Mouse (Mus musculus): Measurements from ENCODE around the gene Kcnq1. TPM values are rescaled to one million over a fixed set of nuclear protein-coding genes. Genes with fewer than 3 reads are reported as not detected.

The Kcnq1 gene
- total and polyA plus RNA-seq, 3 experiments = 0.63 to 0.96 TPM; not detected in 1

DNA sequence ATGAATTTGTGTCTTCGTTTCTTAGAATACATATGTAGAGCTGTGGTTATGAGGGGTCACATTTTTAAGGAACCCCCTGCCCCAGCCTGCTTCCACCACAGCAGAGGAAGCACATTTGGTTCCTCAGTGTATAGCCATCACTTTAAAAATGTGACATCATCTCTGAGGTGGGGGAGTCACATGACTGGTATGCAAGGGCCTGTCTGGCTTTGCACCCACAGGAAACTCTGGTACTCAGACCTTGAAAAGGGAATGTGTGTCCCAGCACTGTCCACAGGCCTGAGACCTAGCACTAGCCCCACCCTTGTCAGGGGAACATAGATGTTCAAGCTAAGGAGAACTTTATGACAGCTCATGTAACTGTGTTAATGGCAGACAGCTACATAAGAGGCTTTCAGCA, 243.7 kb downstream of the Kcnq1 start:
- Histone ChIP-seq H3K27me3 (ENCODE audit: control insufficient read depth in 1 of 2, insufficient read depth in 2 of 2, low read length in 2 of 2) (peaks cover 1 to 6% of the 10 kb centered on the region in 2 experiments; a peak in 3 of 4 replicates), H3K36me3 (ENCODE audit: control insufficient read depth in 1 of 2, insufficient read depth in 2 of 2, low read length in 2 of 2) (no peaks in the 10 kb centered on the region), H3K4me3 (ENCODE audit: control insufficient read depth in 1 of 2, insufficient read depth in 1 of 2, low read depth in 2 of 2, low read length in 2 of 2) (no peak overlapping the region), H3K27ac (ENCODE audit: control insufficient read depth, low read depth, low read length) (no peak overlapping the region), H3K9ac (ENCODE audit: control insufficient read depth, low read depth, low read length, poor library complexity, severe bottlenecking) (no peak overlapping the region), H3K79me2 (ENCODE audit: control insufficient read depth, insufficient read depth, low read length, poor library complexity) (no peaks in the 10 kb centered on the region), H3K4me1 (ENCODE audit: control insufficient read depth in 1 of 2, insufficient read depth in 2 of 2, low read length in 2 of 2) (no peaks in the 10 kb centered on the region), H3K9me3 (replicated peaks; ENCODE audit: insufficient read depth, low read length) (no peaks in the 10 kb centered on the region)
- DNase-seq (ENCODE audit: low read depth, low spot score) = no peak
- TF ChIP-seq MXI1 (IDR thresholded peaks at IDR 0.05; ENCODE audit: low read depth, low read length) (no peak), CTCF (IDR thresholded peaks at IDR 0.05 in 2 of 3, conservative IDR thresholded peaks at IDR 0.05 in 1 of 3; ENCODE audit: control insufficient read depth in 1 of 3, insufficient read depth in 1 of 3, low read depth in 2 of 3, low read length in 3 of 3, poor library complexity in 1 of 3, severe bottlenecking in 1 of 3) (no peak), POLR2AphosphoS5 (IDR thresholded peaks at IDR 0.05; ENCODE audit: borderline replicate concordance, low read depth, low read length) (no peak), HCFC1 (IDR thresholded peaks at IDR 0.05; ENCODE audit: low read depth, low read length) (no peak), RAD21 (IDR thresholded peaks at IDR 0.05; ENCODE audit: low read depth, low read length) (no peak), USF1 (IDR thresholded peaks at IDR 0.05; ENCODE audit: low read depth, low read length) (no peak), BHLHE40 (IDR thresholded peaks at IDR 0.05; ENCODE audit: borderline replicate concordance, low read depth, low read length) (no peak), CHD1 (IDR thresholded peaks at IDR 0.05; ENCODE audit: low read depth, low read length) (no peak)

DNA sequence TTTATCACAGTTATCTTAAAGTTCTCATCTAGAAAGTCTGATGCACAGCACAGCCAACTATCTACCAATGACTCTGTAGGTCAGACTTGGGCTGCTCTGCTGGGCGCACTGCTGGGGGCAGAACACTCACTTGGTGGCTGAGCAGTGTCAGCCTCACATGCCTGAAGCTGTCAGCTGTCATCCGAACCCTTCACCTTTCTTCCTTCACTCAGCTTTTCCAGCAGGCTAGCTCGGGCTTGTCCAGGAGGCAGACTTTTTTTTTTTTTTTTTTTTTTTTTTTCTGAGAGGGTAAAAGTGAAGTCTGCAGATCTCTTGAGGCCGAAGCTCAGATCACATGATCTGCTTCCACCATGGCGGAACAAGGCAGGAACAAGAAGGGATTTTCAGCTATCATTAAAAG, 249.7 kb downstream of the Kcnq1 start:
- H3K4me1 ChIP-seq (ENCODE audit: control insufficient read depth in 1 of 2, insufficient read depth in 2 of 2, low read length in 2 of 2) = no peaks in the 10 kb centered on the region
- no peaks in the 10 kb centered on the region for H3K9me3 ChIP-seq (replicated peaks; ENCODE audit: insufficient read depth, low read length)
- H3K27me3 ChIP-seq (ENCODE audit: control insufficient read depth in 1 of 2, insufficient read depth in 2 of 2, low read length in 2 of 2) = peaks cover 0 to 3% of the 10 kb centered on the region in 2 experiments; a peak in 2 of 4 replicates
- no peak overlapping the region for H3K9ac ChIP-seq (ENCODE audit: control insufficient read depth, low read depth, low read length, poor library complexity, severe bottlenecking)
- no peak for TF ChIP-seq USF2 (IDR thresholded peaks at IDR 0.05; ENCODE audit: borderline replicate concordance in 1 of 2, insufficient read depth in 1 of 2, low read depth in 1 of 2, low read length in 2 of 2)
- TF ChIP-seq USF1 (IDR thresholded peaks at IDR 0.05; ENCODE audit: low read depth, low read length) = no peak
- TF ChIP-seq MAZ (IDR thresholded peaks at IDR 0.05; ENCODE audit: low read depth, low read length) = no peak
- TF ChIP-seq ELF1 (IDR thresholded peaks at IDR 0.05; ENCODE audit: low read depth, low read length) = no peak
- no peak for TF ChIP-seq ZMIZ1 (IDR thresholded peaks at IDR 0.05; ENCODE audit: low read depth, low read length)
- no peak for TF ChIP-seq E2F4 (IDR thresholded peaks at IDR 0.05; ENCODE audit: borderline replicate concordance, low read depth, low read length)
- no peak for TF ChIP-seq TBP (IDR thresholded peaks at IDR 0.05; ENCODE audit: low read depth, low read length)
- no peak for TF ChIP-seq ETS1 (IDR thresholded peaks at IDR 0.05; ENCODE audit: low read depth, low read length)
- TF ChIP-seq NRF1 (IDR thresholded peaks at IDR 0.05; ENCODE audit: insufficient read depth, low read depth, low read length, poor library complexity, severe bottlenecking) = no peak
- no peak for TF ChIP-seq CHD1 (IDR thresholded peaks at IDR 0.05; ENCODE audit: low read depth, low read length)
- no peak for TF ChIP-seq EP300 (IDR thresholded peaks at IDR 0.05; ENCODE audit: low read depth in 1 of 2, low read length in 2 of 2)
- no peak for TF ChIP-seq HCFC1 (IDR thresholded peaks at IDR 0.05; ENCODE audit: low read depth, low read length)
- H3K36me3 ChIP-seq (ENCODE audit: control insufficient read depth in 1 of 2, insufficient read depth in 2 of 2, low read length in 2 of 2) = no peaks in the 10 kb centered on the region
- DNase-seq (ENCODE audit: low read depth, low spot score) = no peak
- H3K27ac ChIP-seq (ENCODE audit: control insufficient read depth, low read depth, low read length) = no peak overlapping the region
- no peaks in the 10 kb centered on the region for H3K79me2 ChIP-seq (ENCODE audit: control insufficient read depth, insufficient read depth, low read length, poor library complexity)
- H3K4me3 ChIP-seq (ENCODE audit: control insufficient read depth in 1 of 2, insufficient read depth in 1 of 2, low read depth in 2 of 2, low read length in 2 of 2) = no peak overlapping the region

All from MEL (cell line).